Mouse (Mus musculus): ENCODE measurements around the gene Tbx4. TPM values are rescaled to one million over a fixed set of nuclear protein-coding genes. Genes with fewer than 3 reads are reported as not detected.

Tbx4 gene
- total RNA-seq, 2 experiments from 2014 or later, result not detected

Other genes starting within 250 kb of the Tbx4 start
- gene Tbx2, start 53.9 kb upstream of the Tbx4 start, total RNA-seq (2021), result 10 to 100 TPM; 14.5 to 17.7 TPM
- not detected for gene Gm11444, start 36.1 kb upstream of the Tbx4 start, total RNA-seq (2021)

All from adrenal gland, adult 18-20 months (tissue).